Mouse (Mus musculus): ENCODE results near the gene Dlgap4.
A peak's percentile ranks its signal among the peaks of the same experiment; 100 is the strongest.
"Not testable (repeated sequence)": the region's sequence is repeated elsewhere in the genome, so short reads cannot be mapped to it uniquely, and the experiment has no call there.

The Dlgap4 gene

GRCm38 (mm10) chr2:156777326-156778004 is 164.0 kb downstream of the Dlgap4 start:
- DNase-seq: peak; percentile 52 to 74

GRCm38 (mm10) chr2:156778571-156778970 is 165.1 kb downstream of the Dlgap4 start:
- no peak for DNase-seq

DNA sequence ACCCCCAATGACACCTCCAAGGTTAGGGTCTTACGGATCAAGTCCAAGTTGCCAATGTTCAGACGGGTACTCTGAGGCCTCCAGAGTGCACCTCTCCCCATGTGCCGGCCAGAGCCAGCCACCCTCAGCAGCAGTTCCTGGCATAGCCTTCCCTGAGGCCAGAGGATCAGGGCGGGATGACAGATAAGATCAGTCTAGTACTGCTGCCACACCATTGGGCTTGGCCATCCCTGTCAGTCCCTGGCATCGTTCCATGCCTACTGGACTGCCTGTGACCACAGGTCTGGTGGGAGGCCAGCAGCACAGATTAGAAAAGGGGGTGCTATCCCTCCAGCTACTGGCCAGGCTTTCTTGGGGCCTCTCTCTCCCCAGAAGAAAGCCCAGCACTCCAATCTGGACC is 165.5 kb downstream of the Dlgap4 start:
- peak in 1 of 2 experiments; percentile 40 for DNase-seq

GRCm38 (mm10) chr2:156779488-156779887 is 166.0 kb downstream of the Dlgap4 start:
- no peak for DNase-seq

DNA sequence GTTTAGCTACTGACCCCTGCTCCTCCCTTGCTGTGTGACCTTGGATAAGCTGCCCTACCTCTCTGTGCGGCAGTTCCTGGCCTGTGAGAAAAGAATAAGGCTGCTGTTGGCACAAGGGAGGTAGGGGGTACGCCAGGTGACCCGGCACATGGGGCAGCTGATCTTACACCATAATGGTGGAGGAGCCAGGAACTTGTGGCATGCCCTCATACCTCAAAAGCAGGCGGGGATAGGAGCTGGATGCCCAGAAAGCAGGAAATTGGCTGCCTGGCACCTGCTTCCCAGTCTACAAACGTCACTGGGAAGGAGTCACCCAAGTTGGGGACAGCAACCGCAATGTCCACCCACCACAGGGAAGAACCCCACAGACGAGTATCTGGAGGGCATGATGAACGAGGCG is 166.6 kb downstream of the Dlgap4 start:
- DNase-seq: no peak

DNA sequence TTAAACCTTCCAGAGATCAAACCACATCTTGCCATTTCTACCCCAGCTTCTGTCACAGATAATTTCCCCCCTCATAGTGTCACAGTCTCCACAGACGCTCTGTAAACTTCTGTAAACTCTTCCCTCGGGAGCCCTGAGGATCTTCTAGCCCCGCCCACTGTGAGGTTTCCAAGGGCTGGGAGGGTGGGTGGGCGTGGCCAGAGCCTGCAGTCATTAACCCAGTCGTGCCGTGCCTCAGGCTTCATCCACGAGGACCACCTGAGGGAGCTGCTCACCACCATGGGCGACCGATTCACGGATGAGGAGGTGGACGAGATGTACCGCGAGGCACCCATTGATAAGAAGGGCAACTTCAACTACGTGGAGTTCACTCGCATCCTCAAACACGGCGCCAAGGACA is 167.2 kb downstream of the Dlgap4 start:
- DNase-seq: peak; percentile 46 to 47

DNA sequence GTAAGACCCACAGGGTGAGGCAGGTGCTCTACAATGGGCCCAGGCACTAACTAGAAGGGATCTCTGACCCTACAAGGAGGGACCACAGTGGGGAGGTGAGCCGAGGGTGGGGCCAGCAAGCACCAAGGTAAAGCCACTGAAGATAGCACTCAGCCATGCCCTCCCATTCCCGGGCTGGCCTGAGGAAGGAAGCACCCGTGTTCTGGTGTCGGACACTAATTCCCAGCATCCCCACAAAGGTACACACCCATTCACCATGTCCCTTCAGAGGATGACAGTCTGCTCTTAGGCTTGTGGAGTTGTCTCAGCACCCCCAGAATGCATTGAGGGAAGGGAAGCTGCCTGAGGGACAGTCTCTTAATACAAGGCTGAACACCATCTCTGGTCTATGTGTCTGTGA is 167.8 kb downstream of the Dlgap4 start:
- DNase-seq: no peak

DNA sequence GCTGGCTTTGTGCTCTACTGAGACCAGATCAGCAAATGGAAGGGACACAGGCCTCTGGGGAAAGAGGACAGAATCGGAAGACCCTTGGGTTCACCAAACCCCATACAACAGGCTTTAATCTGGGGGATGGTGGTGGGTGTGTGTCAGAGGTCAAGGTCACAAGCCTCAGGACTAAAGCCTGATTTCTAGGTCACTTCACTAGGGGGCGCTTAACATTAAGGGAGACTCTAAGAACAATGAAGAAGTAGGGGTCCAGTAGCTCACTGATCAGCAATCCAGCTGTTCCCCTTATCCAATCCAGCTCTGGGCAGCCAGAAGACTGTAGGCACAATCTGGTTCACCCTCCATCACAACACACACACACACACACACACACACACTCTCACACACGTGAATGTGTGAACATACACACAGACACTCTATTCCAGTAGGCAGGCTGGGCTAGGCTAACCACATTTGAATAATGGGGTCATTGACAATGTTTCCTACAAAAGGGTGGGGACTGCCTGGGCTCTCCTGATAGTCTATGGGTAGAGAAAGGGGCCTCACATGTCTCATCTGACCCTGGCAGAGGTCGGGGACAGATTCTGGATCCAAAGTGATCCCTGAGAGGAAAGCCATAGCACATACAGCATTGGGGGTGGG is 168.5 kb downstream of the Dlgap4 start:
- DNase-seq: no peak

GRCm38 (mm10) chr2:156782481-156783348 is 169.2 kb downstream of the Dlgap4 start:
- no peak for DNase-seq

- DNase-seq: no peak
Observed at GRCm38 (mm10) chr2:156783349-156783728, 169.8 kb downstream of the Dlgap4 start.

DNA sequence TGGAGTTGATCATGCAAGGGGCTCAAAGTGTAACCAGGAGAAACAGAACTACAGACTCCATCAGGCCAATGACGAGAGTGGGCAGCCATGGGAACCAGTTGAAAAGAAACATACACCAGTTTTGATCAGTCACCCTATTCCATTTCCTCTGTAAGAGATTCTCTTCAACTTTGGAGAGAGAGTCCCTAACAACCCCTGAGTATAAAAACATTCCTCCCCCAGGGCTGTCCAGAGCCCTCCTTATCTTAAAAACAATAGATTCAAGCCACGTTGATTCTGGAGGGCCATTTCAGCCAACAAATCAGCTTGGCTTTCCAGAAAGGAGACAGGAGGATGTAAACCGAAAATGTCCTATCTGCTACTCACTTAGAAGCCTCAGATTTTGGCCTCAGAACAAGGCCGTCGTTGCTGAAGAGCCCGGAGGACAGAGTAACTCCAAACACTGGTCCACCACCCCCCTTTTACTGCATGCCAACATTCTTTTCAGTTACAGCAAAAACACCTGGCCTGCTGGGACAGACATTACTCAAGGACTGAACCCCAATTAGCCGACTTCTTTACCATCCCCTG is 170.6 kb downstream of the Dlgap4 start:
- no peak for DNase-seq

- DNase-seq: no peak
Observed at GRCm38 (mm10) chr2:156784891-156785290, 171.4 kb downstream of the Dlgap4 start.

- DNase-seq: not testable (repeated sequence)
Observed at GRCm38 (mm10) chr2:156786369-156786768, 172.9 kb downstream of the Dlgap4 start.

- DNase-seq: no peak
Observed at GRCm38 (mm10) chr2:156787090-156787775, 173.7 kb downstream of the Dlgap4 start.

DNA sequence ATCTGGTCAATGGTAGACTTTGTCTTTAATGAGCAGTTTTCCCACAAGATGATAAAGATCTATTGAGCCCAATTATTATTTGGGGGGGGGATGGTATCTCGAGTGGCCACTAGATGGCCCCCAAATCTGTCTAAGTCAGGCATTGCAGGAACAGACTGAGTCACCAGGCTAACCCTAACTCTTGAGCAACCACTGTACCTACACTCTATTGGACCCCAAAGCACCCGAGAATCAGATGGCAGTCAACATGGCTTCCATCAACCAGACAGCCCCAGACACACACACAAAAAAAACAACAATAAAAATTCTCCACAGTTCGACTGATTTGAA is 174.2 kb downstream of the Dlgap4 start:
- peak in 1 of 2 experiments; percentile 25 for DNase-seq

GRCm38 (mm10) chr2:156788836-156789235 is 175.3 kb downstream of the Dlgap4 start:
- no peak for DNase-seq

GRCm38 (mm10) chr2:156798516-156798915 is 185.0 kb downstream of the Dlgap4 start:
- peak; percentile 62 for DNase-seq

DNA sequence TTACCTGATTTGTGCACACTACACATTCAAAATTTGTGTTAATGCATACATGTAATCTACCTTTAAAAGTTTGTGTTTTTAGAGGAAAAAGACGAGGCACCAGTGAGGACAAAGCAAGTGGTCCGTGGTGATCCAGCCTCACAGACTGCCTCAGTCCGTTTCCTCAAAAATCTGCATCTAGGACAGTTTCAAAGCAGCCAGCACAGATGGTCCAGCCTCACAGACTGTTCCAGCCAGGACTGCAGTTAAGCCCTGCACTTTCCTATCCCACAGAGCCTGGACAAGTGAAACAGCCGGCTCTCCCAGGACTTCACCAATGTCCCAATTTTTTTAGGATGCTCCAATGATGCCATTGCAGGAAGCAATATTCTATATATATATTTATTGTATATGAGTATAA is 187.5 kb downstream of the Dlgap4 start:
- DNase-seq: no peak

DNA sequence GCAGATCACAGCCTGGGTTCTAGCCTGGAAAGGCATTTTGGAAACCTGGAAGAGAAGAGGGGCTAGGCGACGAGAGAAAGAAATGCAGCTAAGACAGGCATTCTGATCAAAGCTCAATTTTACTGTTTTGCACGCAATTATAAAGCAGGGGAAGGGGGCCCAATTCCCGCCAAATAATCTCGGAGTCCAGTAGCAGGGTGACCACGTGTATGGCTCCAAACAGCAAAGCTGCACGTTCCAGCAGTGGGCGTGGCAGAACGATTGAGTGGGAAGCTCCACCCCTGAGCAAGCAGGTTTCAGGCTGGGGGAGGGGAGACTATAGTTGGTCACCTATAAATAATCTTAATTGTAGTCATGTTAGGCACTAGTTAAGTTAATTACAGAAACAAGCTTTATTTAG is 188.6 kb downstream of the Dlgap4 start:
- peak; percentile 17 to 40 for DNase-seq

DNA sequence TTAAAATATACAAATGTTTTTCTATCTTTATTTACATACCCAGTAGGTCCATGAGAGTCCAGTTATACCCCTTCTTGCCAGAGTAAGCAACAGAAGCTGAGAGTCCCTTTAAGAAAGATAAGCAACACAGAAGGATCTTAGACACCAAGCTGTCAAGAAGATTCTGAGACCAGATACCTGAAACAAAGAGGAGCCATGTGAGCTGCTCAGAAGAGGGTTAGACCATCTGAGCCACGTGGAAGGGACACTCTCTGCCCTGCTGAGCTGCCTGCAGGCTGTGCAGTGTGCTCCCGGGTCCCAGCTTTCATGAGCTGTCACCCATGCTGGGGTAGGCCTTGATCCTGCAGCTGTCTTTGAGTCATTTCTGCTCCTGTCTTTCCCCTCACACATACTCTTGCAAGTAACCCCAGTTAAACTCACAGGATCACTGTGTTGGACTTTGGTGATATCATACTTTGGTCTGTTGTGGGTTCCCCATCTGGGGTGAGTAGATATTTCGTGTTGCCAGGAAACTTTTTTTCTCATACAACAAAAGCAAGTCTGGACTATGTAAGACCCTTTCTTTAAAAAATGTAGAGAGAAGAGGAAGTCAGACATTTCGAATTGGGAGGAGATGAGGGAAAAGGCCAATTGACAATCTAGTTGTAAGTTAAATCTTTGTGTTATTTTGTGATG is 190.3 kb downstream of the Dlgap4 start:
- no peak for DNase-seq

- DNase-seq: no peak
Observed at GRCm38 (mm10) chr2:156804589-156804988, 191.1 kb downstream of the Dlgap4 start.

DNA sequence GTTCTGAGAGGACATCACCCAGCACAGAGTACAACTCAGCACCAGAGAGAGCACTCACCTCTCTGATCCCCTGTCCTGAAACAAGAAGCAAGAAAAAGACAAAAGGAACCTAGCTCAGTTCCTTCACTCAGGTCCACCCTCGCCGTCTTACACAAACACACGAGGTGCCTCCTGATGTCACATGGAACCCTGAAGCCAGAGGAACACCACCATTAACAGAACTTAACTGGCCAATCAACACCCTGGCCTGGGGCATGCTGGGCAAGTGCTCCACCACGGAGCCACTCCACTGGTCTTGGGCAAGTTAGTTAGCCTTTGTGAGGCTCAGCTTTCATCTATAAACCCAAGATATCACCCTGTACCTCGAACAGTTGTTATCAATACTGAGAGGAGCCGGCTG is 193.4 kb downstream of the Dlgap4 start:
- no peak for DNase-seq
